ENCODE assay signal across 19 mouse cellular contexts in genomic region chr1:158215581-158215980, GRCm38 (mm10).
"Had no signal": no experiment of that assay in that cellular context is flagged by ENCODE, and none has a peak within 500 bp of the region (broad histone marks: within the 10 kb centered on the region; RNA-seq: fewer than 3 reads in every experiment).

No protein-coding gene starts in this region.

- H3K27ac ChIP-seq: lung, embryonic 15.5 days; macrophage; neural tube, embryonic 13.5 days; neural tube, embryonic 15.5 days had no signal

- DNase-seq: liver, postnatal 0 days; lung, adult 2 months; lung, postnatal 14 days; lung, postnatal 36 days; midbrain, embryonic 14.5 days; retina, postnatal 1 day; right cerebral cortex, adult 18-20 months; right cerebral cortex, postnatal 25 days; right cerebral cortex, postnatal 4 days; spleen, adult 18-20 months; thymus, adult 18-20 months; thymus, postnatal 14 days; thymus, postnatal 4 days had no signal

- H3K9me3 ChIP-seq: lung, embryonic 15.5 days; megakaryocyte, embryonic 14.5 days; neural tube, embryonic 13.5 days; neural tube, embryonic 15.5 days had no signal

- H3K36me3 ChIP-seq: lung, embryonic 15.5 days; neural tube, embryonic 13.5 days; neural tube, embryonic 15.5 days had no signal

- H3K4me3 ChIP-seq: lung, embryonic 15.5 days; megakaryocyte, embryonic 14.5 days; myocyte; neural tube, embryonic 13.5 days; neural tube, embryonic 15.5 days had no signal

- H3K4me1 ChIP-seq: lung, embryonic 15.5 days; neural tube, embryonic 15.5 days had no signal

- H3K9ac ChIP-seq: liver, postnatal 0 days; lung, embryonic 15.5 days; neural tube, embryonic 13.5 days; neural tube, embryonic 15.5 days had no signal
